Mouse (Mus musculus): ENCODE measurements around the gene Tgif1.

The Tgif1 gene

DNA sequence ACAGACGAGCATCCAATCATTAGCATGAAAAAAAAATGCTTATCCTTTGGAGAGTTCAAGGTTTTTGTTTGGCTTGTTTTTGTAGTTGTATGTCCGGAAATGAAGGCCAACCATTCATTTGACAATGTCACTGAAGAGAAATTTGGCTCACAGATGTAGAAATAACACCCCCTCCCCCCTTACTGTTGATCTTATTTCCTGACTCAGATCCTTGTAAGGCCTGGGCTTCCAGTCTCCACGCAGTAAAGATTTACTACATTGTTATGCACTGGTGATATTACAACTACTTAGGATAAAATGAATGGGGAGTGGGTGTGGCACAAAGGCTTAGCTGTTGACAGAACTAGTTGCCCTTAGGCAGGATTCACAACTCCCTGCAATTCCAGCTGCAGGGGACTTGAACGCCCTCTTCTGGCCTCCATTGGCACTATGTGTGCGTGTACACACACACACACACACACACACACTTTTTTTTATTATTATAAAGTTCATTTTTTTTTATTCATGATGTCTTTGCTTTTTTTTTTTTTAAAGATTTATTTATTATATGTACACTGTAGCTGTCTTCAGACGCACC is 13.3 kb upstream of the Tgif1 start:
- no peak for DNase-seq (ENCODE audit: low spot score in 2 of 2)

DNA sequence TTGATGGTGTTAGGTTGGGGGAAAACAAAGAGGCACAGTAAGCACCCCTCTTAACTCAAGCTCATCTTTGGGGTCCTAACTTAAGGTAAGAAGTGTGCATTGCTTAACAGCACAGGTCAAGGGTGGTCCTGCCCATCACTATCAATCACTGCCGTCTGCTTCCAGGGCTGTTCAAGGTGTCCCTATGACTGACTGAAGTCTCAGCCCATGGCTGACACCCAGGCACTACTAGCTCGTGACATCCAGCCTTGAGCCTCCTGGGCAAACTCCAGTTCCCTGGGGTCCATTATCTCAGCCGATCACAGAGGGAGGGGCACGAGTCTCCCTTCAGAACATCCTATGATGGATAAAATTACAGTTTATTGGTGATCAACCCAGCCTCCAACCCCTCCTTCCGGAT is 12.7 kb upstream of the Tgif1 start:
- no peak for DNase-seq (ENCODE audit: low spot score in 2 of 2)

DNA sequence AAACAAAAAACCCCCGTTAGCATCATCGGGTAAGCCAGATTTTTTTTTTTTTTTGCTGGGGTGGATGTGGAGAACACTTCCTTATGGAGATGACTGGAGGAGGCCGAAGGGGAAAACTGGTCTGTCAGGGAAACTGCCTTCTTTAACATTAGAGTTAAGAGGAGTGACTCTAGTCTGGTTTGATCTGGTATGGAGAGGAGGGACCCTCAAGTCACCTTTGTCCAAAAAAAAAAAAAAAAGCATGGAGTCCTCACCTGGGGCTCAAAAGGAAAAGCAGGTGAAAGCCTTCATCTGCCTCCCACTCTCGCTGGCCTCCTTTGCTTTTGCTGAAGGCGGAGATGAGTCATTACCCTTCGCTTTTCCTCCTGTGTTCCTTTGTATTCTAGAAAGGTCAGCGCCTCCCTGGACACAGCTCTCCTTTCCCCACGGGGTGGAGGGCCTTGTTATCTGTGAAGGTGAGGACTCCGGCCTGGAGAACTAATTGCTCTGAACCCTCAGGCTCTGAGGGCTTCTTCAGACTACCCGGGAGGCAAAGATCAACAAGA is 11.8 kb upstream of the Tgif1 start:
- no peak for DNase-seq (ENCODE audit: low spot score in 2 of 2)

DNA sequence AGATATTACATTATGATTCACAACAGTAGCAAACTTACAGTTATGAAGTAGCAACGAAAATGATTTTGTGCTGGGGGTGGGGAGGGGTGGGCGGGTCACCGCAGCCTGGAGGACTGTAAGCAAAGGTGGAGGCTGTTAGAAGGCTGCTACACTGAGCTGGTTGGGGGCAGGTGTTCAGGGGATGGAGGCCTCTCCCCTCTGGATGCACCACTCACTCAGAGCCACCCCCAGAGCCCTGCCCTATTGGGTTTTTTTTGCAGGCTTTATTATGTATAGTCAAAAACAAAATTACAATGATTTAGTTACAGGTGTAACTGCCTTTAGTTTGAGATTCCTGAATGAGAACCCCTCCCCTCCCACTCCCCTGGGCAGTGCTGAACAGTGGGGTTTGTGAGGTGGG is 11.3 kb upstream of the Tgif1 start:
- no peak for DNase-seq (ENCODE audit: low spot score in 2 of 2)

DNA sequence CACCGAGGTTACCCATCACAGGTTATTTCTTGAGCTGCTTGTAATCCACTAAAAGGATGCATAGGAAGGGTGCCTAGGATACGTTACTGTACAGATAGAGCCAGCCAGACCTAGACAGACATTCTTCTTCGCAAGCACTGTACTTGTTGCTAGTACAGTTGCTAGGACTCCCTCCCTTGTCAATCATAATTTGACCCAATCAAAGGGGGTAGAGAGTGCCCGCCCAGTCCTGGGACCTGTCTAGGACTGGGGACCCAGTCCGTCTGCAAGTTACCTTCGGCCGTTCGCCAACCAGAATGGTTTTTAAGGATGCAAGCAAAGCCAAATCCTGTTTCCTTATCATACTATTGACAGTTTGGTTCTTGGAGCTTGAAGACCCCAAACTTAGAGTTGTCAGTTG is 10.8 kb upstream of the Tgif1 start:
- no peak for DNase-seq (ENCODE audit: low spot score in 2 of 2)

DNA sequence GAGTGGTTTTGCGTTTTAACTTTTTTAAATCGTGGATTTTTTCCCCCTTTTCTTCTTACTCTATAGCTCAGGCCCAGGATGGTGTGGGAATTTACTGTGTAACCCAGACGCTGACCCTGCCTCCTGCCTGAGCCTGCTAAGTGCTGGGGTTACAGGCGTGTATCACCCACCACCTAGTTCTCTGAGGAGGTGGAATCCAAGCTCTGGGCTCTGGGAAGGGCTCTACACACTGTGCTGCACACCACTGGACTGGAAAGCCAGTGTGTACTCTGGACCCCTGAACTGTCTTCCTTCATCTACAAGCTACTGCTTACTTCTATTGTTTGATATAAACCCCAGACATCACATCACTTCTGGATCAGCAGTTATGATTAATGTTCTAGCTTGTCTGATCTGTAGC is 5.5 kb upstream of the Tgif1 start:
- no peak for DNase-seq (ENCODE audit: low spot score in 2 of 2)

DNA sequence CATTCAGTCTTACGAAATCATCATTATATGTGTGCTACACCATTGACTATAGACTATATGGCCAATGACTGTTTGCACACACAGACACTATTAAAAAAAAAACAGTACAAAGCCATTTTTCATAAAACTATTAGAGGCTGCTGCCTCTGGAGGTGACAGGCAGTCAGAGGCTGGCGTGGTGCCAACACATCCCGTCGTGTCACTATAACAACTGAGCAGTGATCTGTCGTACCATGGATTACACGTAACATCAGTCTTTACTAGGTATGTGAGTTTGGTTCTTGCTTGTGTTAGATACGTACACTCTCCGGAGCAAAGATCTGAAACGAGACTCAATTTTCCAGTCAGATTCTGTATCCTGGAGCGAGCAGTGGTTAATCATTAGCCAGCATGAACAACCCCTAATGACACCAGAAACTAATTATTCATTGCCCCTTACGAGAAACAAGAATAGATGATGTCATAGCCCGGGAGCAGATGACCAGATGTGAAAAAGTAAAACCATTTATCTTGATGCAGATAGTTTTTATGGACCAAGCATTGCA is 3.6 kb upstream of the Tgif1 start:
- no peak for DNase-seq (ENCODE audit: low spot score in 2 of 2)

DNA sequence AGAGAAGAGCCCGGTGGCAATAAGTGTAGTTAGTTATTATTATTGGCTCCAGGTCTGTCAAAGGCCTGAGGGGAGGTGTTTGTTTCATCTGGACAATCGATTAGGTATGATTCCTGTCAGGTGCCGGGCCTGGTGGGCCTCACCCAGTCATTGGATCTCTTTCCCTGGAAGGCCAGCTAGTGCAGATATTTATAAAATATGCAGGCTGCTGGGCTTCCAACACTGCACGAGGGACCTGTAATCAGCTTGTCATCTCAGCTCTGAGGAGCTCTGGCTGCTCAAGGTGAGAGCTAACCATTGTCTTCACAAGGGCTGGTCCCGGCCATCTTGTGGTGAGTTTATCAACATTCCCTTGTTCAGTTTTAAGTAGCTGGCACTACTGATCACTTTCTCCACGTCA is 675 bp upstream of the Tgif1 start:
- DNase-seq (ENCODE audit: low spot score in 2 of 2), result no peak

DNA sequence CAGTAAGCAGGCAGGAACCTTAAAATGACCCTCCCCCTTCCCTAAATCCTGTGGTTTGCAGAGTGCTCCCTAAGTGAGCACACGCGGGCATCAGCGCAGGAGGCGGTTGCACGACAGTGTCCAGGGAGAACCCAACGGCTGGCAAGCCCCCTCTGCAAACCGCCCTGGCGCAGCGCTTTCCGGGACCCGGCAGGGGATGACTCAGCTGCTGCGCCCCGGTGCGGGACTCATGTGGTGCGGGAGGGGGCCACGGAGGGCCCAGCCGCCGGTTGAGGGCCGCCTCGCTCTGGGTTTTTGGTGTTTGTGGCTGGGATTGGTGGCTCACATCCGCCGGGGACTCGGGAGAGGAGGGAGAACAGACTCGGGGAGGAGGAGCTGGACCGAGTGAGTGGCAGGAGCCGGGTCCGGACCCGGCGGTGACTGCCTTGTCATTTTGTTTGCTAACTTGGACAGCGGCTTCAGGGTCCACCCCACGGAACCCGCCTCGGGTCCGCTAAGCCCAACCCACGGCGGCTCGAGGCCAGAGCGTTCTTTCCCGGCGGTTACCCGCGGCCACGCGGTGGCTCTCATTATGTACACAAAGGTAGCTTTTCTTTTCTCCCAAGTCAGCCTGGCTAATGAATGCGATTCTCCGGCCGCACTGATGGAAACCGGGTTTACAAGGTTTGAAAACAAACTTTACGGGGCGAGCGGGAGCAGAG is 510 bp downstream of the Tgif1 start:
- peak; percentile 85 to 89 for DNase-seq (ENCODE audit: low spot score in 2 of 2)

DNA sequence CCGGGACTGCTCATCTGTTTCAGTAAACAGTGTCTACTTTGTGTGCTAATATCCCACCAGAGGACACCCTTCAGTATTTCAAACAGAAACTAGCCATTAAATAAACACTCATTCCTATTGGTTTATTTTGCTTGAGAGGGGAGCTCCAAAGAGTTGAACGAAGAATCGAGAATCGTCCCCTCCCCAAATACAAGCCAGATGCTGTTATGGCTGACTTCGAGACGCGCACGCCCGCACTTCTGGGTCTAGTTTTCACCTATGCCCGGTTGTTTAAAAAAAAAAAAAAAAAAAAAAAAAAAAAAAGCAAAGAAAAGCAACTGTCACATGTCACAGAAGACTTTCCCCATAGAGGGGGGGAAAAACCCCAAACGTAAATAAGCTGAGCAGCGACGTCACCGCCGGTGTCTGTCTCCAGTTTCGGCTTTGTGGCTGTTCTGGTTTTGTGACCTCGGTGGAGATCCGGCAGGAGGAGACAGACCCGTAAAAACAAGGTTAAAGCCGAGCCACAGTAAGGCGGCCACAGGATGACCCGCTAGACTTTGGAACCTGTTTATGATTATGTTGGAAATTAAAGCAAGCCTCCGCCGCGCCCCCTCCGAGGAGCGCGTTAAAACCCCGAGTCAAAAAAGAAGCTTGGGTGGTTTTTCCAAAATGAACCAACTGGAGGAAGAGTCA is 1.2 kb downstream of the Tgif1 start:
- DNase-seq (ENCODE audit: low spot score in 2 of 2), result peak in 1 of 2 experiments; percentile 60

DNA sequence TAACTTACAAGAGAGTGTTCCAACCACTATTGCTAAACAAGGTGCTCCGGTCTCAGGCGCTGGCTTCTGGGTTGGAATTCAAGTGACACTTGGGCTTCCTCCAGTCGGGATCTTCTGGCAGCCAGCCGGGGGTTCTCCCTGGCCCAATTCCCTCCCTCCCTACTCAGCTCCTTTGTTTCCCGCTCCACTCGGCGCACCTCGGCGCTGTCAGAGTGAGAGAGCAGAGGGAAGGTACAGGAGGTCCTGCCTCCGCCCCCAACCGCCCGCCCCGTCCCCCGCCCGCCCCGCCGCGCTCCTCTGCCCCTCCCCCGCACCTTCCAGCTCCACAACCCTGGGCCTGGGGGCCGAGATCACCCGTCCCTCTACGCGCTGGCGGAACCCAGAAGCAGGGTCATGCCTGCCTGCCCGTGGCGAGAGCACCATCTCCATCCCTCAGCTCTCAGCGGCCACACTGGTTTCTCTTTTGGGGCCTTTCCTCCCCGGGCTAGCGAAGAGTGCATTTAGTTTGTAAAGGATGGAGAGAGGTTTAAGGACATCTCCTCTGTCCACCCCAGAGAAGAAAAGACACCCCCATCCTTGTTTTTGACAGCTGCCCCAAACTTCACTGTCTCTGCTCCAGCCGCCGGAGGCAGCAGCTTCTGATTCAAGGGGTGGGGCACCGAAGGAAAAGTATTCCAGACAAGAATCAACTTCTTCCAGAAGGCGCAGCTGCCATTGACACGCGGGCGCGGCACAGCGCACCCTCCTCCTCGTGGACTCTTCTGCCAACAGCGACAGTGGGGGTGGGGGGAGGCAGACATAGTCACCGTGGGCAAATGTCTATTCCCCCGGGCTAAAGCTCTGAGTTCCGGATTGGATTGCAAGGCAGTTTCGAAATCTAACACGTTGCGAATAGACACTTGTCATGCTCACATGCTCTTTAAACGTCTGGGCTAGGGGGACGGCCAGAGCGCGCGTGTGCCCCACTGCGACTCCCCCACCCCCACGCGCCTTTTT is 2.1 kb downstream of the Tgif1 start:
- DNase-seq (ENCODE audit: low spot score in 2 of 2), result peak; percentile 75 to 76

DNA sequence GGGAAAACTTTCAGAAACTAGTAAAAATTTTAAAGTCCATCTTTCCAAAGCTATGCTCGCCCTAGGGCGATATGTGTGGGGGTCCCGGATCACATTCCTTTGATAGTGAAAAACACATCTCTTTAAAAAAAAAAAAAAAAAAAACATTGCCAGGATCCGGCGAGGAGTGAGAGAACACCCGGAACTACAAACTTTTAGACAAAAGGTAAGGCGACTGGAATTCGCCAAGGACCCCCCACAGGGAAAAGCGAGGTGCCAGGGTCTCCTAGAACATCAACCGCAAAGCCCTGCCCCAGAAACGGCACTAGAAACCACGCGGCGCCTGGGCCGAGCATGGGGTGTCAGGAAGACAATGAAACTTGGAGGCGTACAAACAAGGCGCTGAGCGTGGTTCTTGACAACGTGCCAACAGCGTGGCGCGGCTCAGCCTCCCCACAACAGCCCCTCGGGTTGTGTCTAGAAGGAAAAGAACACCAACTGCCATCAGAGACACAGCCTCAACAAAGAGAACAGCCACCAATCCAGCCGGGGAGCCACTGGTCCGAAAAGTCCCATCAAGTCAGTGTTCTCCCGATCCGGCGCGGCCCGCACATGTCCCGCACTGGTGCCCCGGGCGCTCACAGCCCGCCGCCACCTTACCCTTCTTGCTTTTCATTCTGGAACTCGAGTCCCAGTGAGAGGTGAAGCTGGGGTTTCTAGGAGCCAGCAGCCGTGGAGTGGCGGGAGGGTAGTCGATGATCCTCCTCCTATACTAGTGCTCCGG is 2.9 kb downstream of the Tgif1 start:
- DNase-seq (ENCODE audit: low spot score in 2 of 2), result peak in 1 of 2 experiments; percentile 62

DNA sequence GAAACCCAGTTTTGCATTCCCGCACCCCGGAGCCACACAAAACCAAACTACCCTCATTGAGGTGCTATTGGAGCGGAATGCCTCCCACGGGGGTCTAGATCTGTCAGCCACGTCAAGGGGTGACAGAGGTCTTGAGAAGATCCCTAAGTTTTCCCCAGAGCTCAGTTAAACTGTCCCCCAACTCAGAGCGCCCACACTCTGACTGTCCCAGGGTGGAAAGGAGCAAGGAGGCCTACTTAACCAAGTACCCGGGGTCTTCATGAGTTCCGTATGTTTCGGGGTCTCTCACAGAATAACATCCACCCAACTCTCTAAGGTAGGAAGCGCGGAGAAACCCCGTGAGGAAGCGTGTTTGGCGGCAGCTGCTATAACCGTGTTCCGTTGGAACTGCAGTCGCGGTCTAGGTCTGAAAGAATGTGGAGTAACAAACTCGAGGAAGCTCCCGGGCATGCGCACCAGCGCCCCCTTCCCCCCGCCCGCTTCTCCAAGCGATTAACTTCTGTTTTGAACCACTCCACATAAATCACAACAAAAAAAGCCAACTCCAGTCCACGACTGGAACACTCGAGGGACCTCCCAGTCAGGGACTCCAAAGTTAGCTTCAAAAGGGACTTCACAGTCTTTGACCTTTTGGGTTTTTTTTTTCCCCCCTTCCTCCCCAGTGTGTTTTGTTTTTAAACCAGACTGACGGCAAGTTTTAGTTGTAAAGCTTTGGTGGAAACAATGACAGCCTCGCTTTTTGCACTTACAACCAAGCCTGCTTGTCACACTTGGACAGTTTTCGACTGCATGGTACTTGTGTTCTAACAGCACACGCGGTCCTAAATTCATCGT is 3.7 kb downstream of the Tgif1 start:
- DNase-seq (ENCODE audit: low spot score in 2 of 2), result peak; percentile 88 to 93

DNA sequence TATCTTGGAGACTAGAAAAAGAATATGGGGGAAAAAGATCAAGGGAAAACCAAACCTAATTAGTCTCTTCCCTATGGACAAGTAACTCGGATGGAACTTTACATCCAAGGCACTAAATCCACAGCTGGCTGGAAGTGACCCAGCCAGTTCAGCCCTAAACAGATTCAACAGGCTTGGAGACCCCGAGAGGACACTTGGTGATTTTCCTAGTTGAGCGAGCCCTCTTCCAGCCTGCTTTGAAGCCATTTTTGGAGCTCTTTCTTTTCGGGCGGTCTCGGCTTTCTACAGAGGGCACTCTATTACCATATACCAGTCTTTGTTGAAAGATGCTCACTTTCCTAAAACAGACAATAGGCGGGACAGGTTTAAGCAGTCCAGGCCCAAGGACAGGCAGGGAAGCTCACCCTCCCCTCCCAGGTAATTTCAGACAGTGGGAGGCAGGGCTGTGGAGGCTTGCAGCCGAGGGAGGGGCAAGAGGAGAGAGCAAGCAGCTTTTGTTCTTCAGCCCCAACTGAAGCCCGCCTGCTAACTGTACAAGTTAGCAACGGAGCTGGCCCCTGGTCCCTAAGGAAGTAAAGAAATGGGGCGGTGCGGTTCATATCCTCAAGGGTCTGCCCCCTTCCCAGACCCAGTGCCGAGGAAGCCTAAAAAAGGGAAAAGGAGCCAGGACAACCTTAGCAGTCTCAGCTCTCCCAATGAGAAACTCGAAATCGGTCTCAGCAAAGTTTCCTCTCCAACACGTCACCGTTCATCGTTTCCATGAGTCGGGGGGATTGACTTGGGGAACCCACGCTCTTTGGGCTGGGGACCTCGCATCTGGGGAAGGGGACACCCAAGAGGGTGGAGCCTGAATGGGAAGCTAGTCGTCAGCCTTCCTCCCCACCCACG is 4.6 kb downstream of the Tgif1 start:
- no peak for DNase-seq (ENCODE audit: low spot score in 2 of 2)

DNA sequence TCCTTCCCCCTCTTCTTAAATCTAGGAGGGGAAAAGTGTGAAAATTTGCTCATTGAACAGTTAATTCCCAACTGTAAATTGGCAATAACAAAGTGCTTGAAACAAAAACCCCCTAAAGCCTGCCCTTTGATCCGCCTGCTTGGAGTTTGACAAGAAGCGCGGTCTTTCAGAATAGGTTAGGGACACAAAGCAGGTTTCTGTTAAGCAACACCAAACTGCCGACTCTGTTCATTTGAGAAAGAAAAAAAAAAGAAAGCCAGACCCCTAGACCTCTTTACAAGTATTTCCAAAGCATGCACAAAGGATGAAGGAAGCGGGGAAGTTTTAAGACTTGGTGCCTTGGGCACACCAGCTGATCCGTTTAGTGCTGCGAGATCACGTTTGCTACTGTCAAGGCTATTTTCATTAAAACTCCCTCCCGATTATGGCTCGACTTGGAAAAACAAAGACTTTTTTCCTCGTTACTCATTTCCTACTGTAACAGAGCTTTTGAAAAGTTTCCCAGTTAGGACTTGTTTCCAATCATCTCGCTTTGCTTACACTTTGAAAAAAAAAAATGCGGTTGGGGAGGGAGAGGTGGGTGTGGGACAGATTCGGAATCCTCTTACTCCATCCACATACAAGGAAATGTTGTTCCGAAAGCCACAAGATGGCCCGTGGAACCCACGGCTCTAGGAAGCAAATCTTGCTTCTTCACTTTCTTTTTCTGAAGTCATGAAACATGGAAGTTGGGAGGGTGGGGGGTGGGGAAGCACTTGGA is 5.4 kb downstream of the Tgif1 start:
- no peak for DNase-seq (ENCODE audit: low spot score in 2 of 2)

DNA sequence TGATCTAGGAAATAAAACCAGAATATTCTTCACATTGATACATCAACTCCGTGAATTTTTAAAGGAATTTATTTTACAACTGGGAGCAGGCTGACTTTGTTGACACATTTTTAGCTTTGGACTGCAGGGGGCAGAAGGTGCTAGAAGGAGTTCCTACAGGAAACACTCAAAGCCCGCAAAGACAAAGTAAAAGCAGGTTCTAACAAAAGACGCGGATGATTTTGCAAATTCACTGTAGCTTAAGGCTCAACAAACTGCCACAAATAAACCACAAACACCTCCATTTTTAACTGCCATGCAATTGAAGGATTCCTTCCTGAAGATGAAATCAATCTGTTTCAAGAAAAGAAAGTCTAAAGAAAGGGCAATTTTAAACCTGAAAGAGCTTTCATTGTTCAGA is 6.3 kb downstream of the Tgif1 start:
- DNase-seq (ENCODE audit: low spot score in 2 of 2), result no peak

DNA sequence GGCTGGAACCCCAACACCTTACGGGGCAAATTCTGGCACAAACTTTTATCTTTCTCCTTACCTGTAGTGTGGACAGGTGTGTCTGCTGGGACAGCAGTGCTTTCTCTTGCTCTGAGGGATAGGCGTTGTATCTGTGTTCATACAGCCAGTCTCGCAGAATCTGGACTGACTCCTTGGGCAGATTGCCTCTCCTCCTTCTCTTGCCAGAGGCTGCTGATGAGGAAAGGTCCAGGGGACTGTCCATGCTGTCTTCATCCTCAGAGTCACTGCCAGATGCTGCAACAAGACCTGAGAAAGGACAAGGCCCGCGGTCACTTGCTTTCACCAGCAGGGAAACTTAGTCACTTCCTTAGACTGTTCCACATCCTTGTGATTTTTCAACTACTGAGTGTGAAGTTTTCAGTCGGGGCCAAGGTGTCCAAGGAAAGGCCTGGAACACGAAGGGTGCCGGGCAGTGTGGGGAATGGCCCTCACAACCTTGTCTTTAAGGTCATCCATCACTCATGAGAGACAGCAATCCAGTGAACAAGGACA is 7.2 kb downstream of the Tgif1 start:
- no peak for DNase-seq (ENCODE audit: low spot score in 2 of 2)

DNA sequence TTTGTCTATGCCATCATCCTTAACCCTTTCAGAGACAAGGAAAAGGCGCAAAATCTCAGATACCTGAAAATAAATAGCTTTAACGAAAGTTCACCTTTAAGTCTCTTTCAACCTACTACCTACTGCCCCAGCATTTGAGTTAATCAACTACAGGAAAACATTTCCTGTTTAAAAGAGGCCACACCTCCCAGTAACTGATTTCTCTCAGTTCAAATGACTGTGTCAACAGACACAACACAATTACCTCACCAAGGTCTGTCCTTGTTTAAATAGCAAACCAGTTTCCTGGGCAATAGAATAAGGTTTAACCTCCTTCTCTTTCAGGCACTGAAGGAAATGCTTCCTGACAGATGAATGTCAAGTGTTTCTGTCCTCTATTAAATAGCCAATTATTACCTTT is 7.8 kb downstream of the Tgif1 start:
- DNase-seq (ENCODE audit: low spot score in 2 of 2), result no peak
